Mouse (Mus musculus): ENCODE measurements around the gene Mast1.

Mast1 gene

DNA sequence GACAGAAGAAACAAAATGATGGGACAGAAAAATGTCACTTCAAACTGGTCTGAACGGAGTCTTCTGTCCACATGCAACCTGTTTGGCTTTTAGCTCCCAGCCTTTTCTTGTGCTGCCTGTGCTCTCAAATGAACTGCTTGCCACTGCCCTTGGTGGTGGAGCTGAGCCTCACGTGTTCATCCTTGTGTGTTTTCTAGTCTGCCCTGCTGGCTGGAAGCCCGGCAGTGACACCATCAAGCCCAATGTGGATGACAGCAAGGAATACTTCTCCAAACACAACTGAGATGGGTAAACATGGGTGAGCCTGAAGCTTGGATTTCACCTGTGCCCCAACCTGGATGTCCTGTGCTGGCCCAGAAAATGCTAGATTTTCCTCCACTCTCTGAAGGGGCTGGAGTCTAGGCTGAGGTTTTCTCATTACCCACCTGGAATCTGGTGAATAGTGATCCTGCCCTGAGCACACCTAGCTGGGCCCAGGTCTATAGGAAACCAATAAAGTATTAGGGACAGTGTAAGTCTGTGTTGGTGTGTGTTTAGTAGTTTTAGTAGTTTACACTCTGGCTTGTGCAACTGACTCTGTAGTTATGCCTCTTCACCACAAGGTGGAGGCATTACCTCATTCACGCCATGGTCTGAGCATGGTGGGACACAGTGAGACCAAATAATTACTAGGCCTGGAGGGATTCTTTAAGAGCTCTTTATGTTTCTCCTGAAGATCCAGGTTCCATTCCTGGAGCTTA lies 36.8 kb upstream of the Mast1 start:
- peak; percentile 82 for DNase-seq (ENCODE audit: low spot score)

DNA sequence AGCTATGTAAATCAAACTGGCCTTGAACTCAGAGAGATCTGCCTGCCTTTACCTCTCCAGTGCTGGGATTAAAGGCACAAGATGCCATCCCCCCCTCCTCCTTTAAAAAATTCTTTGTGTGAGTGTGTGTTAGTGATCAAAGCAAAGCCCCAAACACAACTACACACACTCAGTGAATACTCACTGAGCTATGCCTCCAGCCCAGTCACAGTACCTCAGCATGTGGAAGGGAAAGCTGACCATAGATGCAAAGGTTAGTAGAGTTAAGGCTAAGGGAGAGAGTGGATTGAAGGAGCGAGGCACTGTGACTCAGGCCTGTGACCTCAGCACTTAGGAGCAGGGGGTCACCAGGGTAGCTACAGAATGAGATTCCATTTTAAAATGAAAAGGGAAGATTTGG lies 35.9 kb upstream of the Mast1 start:
- no peak for DNase-seq (ENCODE audit: low spot score)

DNA sequence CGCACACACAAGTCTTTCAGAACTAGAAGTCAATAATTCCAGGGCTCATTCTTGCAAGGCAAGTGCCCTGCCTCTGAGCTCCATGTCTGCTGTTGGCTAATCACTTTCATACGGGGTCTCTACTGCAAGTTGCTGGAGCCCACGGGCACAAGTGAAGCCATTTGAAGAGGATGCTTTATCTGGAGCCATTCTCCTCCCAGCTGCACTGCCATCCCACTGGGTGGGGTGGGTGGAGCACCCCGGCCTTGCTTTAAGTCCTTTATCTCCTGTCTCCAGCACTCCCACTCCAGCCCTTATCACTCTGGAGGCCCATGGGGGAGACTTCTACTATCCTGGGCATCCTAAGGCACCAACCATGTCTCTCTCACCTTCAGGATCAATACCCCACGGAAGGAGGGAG lies 33.8 kb upstream of the Mast1 start:
- DNase-seq (ENCODE audit: low spot score) = no peak

DNA sequence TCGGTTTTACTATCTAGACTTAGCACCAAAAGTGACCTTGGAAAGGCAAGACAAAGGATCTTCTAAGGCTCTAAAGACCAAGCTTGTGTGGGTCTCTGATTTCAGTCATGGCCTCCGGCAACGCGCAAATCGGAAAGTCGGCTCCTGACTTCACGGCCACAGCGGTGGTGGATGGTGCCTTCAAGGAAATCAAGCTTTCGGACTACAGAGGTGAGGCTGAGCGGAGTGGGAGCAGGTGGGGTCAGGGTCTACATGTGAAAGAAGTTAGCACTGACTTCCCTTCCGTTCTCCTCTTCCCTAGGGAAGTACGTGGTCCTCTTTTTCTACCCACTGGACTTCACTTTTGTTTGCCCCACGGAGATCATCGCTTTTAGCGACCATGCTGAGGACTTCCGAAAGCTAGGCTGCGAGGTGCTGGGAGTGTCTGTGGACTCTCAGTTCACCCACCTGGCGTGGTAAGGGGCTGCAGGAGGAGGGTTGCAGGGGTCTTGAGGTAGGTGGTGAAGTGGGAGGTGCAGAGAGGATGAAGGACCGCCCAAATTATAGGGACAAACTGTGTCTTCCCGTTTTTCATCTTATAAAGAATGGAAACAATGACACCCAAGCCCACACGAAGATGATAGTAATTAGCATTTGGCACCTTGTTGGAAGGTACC lies 33.1 kb upstream of the Mast1 start:
- DNase-seq (ENCODE audit: low spot score) = no peak

DNA sequence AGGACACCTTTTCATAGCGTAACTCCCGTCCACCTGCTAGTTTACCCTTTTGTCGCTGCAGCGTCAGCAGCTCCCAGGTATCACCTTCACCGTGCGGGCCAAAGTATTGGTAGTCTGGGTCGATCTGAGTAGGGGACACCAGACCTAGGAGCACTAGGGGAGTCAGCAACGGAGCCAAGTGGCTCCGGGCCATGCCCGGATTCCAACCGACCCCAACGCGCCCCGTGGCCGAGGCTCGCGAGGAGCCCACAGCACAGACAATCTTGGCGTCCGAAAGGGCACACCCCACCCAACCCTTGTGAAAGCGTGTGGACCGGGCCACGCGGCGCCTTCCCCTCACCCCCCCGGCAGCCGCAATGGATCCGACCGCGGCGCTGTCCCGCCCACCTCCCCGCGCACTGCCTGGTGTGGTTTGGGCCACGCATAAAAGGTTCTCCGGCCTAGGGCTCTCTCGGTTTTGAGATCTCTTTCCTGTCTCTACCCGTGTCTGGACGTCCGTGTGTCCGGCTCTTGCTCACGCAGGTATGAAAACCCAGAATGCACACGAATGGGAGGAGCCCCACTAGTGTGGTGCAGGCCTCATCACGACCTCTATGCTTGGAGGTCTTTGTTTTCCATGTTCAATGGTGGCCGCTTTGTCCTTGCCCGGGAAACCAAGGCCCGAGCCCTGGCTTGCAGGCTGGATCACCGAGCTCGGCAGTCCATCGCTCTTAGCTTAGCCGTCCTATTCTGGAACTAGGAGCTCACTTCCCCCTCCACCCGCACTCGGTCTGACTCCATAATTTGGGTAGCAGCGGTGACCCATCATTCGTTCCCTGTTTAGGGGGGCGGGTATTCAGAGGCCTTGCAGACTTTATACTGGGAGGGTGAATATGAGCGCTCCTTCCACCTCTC lies 32.3 kb upstream of the Mast1 start, which contains the start of the genes Gm49661, Prdx2 and Rnaseh2a:
TSS of gene Gm49661 (minus strand) at position 193 of the 894 bp plus-strand sequence.
TSS of gene Prdx2 (plus strand) at position 347 of the 894 bp plus-strand sequence.
TSS of gene Rnaseh2a (minus strand) at position 527 of the 894 bp plus-strand sequence.
- DNase-seq (ENCODE audit: low spot score) = peak; percentile 81

DNA sequence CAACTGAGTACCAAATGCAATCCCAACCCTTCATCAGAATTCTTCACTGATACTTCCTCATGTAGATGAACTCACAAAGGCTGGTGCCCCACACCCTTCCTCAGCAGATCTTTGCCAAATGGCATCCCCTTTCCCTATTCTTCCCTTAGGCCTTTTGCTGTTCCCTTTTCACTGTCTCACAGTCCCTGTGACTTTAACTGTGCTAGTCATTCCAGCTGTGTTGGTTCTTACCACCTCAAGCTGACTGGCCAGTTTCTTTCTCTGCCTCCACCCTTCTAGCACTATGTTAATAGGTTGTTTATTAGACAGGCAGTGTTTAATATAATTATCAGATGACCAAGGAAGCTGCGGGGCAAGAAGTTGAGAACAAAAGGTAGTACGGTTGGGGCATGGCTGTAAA lies 31.5 kb upstream of the Mast1 start:
- DNase-seq (ENCODE audit: low spot score) = no peak

DNA sequence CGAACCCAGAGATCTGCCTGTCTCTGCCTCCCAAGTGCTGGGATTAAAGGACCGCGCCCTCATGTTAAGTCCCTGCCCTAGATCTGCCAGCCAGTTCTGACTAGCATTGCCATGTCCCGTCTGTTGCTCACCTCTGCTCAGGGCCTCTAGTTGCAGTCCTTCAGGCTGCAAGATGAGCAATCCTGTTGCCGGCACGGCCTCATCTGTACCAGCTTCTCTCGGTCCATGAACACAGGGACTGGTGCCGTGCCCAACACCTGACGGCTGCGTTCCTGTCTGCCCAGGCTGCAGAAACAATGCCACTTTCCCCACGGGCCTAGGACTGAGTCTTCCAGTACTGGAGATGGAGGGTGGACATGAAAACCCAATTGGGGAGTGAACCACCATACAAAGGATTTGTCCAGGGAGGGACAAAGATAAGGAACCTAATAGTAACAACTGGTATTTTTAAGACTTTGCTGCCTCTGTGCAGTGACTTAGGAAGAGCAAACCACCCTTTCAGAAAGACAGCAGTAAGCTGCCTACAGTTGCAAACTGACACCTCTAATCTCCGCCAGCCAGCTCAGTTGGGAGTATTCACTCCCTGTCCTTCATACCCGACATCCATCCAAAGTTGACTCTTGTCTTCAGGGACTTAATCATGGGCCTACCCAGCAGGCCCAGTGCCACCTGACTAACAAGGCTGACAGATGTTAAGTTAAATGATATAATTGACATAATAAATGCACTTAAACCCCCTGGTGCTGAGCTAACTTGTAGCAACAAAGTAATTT lies 30.6 kb upstream of the Mast1 start:
- no peak for DNase-seq (ENCODE audit: low spot score)

DNA sequence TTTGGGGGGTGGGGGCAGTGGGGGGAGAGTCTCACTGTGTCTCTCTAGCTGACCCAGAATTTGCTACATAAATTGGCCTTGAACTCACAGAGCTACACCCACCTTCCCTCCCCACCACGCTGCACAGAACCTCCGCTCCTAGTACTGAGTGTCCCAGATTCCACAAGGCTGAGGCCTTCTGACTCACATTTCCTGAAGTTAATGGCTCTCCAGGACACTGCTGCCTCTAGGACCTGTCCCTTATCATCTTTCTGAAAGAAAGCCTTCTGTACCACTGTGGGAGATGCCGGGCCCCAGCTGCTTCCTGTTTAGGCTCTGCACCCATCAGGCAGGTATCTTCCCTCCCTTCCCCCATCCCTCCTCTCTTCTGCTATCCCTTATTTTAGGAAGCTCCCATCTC lies 29.4 kb upstream of the Mast1 start:
- no peak for DNase-seq (ENCODE audit: low spot score)

DNA sequence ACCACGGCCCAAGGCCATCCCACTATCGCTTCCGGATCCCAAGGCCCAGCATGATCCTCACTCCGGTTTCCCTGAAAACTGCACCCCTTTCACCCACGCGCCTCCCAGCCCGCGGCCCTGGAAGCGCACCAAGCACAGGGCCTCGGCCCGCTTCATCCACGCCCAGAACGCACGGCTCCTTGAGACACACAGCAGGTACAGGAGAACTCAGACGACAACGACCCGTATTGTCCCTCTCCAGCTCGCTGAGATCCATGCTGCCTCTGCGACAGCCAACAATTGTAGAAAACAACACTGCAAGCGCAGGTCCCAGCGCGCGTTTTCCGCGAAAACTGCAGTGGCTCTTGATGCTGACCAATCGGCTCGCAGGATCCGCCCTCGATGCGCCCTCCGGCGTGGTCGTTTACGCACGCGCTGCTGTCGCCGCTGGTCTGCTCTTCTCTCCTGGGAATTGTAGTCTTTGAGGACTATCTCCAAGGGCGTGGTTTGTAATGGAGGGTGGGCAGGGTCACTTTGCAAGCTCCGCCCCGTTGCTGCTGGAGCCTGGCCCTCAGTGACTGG lies 28.7 kb upstream of the Mast1 start:
- peak; percentile 99 for DNase-seq (ENCODE audit: low spot score)

DNA sequence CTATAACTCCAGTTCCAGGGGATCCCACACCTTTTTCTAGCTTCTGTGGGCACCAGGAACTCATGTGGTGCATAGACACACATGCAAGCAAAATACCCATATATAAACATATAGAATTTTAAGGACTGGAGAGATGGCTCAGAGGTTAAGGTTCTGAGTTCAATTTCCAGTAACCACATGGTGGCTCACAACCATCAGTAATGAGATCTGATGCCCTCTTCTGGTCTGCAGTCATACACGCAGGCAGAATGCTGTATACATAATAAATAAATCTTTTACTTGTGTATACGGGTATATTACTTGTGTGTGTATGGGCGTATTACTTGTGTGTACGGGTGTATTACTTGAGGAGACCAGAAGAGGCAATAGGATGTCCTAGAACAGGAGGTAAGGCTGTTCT lies 26.8 kb upstream of the Mast1 start:
- DNase-seq (ENCODE audit: low spot score) = no peak

DNA sequence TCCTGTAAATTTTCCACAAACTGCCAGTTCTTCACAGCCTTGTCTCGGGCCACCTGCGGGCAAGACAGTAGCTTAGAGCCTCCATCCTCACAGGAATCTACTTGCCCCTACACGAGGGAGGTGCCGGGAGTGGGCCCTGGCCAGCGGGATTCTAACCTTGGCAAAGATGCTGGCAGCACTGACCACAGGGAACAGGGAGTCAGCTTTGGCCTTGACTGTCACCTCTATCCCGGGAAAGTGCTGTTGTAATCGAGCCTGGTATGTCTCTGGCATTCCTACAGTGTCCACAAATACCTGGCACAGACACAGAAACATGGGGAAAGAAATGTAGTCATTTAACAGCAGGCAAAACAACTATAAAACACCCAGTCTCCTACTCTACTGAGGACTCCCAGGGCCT lies 22.7 kb upstream of the Mast1 start:
- DNase-seq (ENCODE audit: low spot score) = no peak

DNA sequence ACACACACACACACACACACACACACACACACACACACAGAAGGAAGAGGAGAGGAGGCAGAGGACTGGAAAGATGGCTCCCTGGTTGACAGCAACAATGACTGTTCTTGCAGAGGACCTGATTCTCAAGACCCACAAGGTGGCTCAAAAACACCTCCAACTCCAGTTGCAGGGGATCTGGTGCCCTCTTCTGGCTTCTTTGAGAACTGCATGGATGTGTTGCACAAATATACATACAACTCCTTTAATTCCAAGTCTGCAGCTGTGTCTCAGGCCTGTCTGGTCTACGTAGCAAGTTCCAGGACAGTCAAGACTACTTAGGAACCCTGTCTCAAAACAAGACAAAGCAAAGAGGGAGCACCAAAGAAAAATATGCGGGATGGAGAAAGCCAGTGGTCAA lies 19.6 kb upstream of the Mast1 start:
- peak; percentile 92 for DNase-seq (ENCODE audit: low spot score)

DNA sequence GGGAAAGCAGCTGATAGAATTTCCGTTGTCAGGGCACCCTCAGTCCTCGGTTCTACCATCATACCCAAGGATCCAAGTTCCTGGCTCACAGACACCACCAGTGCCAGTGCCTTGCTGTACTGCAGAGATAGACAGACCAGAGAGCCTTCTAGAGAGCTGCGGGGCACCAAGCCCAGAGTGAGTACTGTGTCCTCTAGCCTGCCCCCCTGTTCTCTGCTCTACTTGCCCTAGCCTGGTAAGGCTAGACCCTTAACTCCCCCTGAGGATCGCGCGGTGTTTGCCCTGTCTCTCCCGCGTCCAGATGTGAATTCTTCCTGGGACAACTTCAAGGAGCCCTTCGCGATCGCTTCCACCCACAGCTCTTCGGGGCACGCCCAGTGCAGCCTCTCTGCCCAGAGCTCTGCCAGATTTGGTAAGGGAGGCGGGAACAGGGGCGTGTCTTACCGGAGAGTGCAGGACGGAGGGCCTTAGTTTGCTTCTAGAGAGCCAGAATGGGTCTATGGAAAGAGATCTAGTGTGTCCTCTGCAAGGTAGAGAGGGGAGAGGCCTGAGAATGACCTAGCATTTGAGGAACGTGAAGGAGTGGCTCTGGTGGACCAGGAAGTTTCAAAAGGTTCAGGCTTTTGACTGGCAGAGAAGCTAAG lies 15.6 kb upstream of the Mast1 start:
- DNase-seq (ENCODE audit: low spot score) = no peak

DNA sequence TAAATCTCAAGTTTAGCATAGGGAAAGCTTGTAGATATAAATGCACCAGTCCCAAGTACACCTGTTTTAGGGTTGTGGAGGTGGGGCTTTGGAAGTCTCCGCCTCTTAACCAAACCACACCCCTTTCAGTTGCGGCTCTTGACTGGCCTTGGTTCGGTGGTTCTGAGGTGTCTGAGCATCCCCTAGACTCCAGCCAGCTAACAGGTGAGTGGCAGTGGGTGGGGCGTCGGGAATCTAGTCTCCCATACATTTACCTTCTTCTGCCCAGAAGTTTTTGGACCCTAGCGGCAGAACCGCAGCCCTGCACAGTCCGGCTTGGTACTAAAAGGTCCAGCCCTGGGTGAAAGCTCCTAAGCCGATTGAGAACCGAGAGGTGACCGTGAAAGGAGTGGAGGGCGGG lies 12.6 kb upstream of the Mast1 start:
- DNase-seq (ENCODE audit: low spot score) = no peak

DNA sequence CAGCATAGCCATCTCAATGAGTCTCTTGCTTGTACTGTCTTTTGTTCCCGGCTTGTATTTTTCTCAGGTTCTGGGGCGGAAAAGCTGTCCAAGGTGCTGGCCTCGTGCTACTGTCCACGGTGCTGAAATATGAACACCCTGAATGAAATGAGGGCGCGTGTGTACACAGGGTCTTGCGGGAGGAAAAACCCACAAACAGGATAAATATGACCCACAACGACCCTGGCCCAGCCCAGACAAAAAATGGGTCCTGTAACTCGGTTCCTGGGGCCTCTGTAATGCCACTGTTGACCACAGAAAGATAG lies 10.0 kb upstream of the Mast1 start:
- no peak for DNase-seq (ENCODE audit: low spot score)

DNA sequence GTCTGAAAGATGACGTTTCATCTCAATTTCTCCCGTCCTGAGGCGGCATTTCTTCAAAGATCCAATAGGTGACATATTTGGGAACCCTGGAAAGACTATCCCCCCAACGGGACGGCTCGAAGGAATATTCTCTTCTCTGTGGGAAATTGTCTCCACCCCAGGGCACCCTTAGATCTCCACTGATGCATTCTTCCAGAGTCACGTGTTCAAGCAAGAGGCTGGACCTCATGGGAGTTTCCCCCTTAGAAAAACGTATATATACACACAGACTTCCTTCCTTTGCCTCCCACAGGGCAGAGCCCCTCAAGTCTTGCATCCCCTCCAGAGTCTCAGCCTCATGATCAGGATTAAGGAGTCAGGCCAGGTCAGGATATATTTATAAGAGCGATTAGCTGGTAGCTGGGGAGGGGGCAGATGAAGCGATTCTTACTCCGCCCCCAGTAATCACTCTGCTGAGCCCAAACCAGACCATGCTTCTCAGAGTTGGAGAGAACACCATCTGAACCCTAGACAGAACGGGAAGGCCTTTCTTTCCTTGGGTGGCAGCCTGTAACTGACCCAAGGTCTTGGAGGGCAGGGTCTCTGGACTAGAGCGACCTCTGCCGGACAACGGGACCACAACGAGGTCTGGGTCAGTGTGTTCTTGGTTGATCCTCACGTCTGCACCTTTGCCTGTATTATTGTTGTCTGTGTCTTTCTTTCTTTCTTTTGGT lies 9.5 kb upstream of the Mast1 start, which contains the start of gene Rtbdn:
TSS of gene Rtbdn (plus strand) at position 464 of the 713 bp plus-strand sequence.
- peak; percentile 75 for DNase-seq (ENCODE audit: low spot score)

DNA sequence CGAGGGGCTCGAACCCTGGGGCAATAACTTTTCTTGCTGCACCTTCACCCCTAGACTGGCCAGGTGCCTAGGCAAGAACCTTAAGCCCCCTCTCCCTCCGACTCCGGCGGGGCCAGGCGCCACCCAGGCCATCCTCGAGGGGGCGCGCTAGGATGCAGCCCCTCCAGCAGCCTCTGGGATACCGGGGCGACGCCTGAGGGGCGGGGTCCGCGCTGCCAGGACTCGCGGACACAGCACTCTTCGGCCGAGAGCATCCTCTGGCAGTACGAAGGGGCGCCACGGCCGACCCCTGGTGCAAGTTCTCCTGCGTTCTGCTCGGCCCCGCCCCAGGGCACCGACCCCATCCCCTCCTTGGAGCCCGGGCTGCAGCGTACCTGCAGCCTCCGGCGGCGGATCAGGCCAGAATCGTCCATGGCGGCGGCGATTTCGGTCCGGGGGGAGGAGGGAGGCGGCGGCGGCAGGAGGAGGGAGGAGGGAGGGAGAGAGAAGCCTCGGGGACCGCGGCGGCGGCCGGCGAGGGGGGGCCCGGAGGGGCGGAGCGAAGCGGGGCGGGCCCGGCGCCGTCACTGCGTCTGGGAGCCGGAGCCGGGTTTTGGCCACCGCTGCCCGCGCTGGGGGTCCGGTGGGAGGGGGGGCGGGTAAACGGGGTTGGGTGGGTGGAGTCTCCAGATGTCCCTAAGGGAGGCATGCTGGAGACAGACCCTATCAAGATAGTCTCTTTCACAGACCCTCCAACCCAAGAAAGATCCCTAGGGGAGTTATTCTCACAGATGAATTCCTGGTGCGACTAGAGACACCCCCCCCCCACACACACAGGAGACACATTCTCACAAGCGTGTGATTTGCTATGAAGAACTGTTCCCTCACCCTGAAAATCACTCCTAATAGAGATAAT lies 8.7 kb upstream of the Mast1 start:
- peak; percentile 75 for DNase-seq (ENCODE audit: low spot score)

DNA sequence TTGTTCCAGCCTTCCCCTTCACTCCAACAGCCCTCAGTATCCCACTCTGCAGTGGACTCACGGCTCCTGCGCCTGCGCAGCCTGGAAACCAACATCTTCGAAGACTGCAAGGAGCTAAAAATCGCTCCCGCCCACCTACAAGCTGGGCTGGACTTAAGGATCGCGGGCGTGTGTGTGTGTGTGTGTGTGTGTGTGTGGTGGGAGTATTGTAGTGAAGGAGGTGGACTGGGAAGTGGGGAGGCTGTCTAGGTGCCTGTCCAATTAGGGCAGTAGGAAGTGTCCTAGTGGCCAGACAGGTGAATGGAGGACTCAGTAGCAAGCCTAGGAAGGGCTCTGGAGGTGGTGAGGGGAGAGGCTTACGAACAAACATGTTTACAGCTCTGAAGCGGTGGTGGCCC lies 8.1 kb upstream of the Mast1 start:
- DNase-seq (ENCODE audit: low spot score) = peak; percentile 53

DNA sequence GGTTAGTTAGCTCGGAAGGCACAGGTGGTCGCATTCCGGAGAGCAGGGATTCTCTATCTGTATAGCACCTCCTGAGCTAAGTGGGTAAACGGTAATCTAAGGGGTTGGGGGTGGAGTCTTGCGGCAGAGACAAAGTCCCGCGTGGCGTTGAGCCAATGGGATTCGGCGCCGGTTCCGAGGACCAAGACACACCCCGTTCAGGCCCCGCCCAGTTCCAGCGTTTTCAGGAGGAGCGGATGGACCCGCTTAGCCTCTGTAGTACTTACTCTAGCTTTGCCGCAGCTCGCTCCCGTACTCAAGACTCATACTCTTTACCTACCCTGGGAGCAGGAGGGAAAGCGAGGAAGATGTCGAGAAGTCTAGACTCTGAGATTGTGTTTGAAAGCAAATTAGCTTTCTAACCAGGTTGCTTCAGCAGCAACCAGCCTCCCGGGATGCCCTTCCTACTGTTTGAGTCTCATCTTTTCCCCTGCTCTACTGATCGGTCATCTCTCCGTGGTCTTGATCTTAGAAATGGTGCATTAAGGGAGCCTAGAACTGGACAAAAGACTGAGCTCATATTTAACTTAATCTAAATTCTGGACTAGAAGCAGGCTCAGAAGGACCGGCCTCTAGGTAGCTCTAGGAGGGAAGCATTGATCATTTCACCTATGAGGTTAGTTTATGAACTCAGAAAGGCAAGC lies 7.5 kb upstream of the Mast1 start:
- DNase-seq (ENCODE audit: low spot score) = peak; percentile 73
